Mouse (Mus musculus): Measurements from ENCODE around the gene Amtn.

The Amtn gene

GRCm38 (mm10) chr5:88375808-88376207 is at the start of gene Amtn:
Gene Amtn (plus strand): TSS chr5:88376108.
- 87% methylated on average over 4 of the region's 4 CpGs for WGBS

DNA sequence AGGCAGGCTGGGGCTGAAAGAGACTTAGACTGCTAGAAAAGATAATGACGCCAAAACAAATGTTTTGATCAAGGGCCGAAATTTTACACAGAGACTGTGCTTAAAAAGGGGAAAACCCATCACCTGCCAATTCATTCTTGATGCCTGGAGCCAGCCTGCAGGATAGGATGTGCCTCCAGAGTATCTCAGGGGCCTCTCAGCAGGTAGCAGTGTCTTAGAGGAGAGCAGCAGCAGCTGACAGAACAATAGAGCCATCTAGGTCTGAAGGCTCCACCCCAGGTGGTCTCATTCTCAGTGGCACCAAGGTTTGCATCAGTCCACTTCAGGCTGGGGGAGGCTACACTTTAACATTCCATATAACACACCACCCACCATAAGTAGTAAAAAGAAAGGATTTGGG is 27.4 kb upstream of the Amtn start:
- 65% methylated on average over 2 of the region's 2 CpGs for WGBS

DNA sequence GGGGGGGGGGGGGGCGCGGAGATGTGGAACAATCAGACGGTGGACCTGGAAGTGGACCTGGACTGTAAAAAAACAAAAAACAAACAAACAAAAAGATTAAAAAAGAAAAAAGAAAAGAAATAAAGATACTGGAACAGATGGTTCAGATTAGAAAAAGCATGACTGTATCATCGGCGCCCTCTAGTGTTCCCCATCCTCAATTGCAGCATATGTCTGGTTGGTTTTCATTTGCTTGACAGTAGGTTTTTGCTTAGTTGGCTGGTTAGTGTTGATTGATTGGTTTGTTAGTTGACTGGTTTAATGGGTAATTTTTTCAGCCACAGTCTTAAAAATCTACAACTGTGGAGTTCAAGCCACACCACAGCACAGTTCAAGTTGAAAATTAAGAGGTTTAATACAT is 11.1 kb upstream of the Amtn start:
- WGBS = 0% methylated on average over 5 of the region's 5 CpGs

DNA sequence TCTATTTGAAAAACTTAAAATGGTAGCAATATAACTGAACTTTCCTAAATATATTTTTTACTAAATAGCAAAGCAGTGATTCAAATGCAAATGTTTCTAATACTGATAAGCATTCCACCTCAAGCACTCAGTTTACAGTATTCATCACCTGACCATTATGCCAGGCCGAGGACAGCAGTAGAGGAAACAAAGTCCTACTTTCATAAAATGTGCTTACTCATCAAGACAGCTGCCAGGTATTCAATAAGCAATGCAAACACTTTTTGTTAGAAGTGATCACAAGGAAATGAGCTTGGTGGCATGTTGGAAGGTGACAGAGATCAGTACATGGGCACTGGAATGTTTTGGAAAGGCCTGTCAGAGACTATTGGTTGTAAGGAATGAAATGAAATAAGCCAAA is 9.0 kb upstream of the Amtn start:
- WGBS = 44% methylated on average over 1 of the region's 1 CpGs

DNA sequence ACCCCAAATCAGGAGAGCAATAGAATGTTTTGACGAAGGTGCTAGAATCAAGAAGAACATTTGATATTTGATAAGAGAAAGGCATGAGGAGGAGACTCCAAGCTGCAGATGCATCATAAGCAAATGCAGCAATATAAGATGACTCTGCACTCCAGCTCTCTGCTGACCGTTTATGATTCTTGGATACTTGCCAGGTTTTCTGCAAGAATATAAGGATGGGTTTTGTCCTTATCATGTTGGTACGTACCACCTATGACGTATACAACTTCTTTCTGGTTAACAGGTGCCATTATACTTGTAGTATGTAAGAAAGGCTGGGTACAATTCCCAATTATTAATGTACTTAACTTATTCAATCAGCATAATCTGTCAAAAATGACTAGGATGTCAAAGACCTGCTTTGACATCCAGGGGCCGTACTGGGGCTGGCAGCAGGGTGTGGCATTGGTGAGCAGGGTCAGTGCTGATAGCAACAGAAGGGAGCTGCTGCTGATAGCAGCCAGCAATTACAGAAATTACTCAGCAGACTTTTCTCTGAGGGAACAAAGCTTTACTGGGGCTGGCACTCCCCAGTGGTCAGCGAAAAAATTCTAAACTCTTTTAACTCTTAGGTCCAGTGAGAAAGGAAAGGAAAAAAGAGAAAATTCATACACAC is 5.2 kb upstream of the Amtn start:
- WGBS = 73% methylated on average over 6 of the region's 6 CpGs

GRCm38 (mm10) chr5:88372563-88372962 is 3.3 kb upstream of the Amtn start:
- 89% methylated on average over 6 of the region's 6 CpGs for WGBS

GRCm38 (mm10) chr5:88391960-88392359 is 16.1 kb downstream of the Amtn start:
- WGBS = 87% methylated on average over 2 of the region's 2 CpGs

DNA sequence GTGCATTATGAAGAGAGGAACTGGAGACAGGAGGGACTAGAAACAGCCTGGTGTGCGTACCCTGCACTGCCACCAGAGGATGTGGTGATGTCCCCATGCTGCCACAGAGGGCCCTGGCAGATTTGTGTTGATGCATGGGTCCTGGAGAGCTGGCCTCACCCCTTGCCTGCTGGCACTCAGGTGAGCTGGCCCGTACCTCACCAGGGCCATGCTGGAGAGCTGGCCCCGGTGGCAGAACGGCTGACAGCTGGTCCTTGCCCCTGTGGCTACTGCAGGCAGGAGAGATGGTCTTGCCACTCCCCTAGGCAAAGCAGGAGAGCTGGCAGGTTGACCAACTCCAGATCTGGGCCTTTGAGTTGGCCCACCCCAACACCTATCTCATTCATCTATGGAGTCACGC is 22.7 kb downstream of the Amtn start:
- WGBS = 75% methylated on average over 5 of the region's 5 CpGs

- WGBS = 5% methylated on average over 6 of the region's 6 CpGs
These were observed 23.9 kb downstream of the Amtn start for GRCm38 (mm10) chr5:88399849-88400248.

- 64% methylated on average over 3 of the region's 3 CpGs for WGBS
These were observed 25.6 kb downstream of the Amtn start for GRCm38 (mm10) chr5:88401464-88401863.

DNA sequence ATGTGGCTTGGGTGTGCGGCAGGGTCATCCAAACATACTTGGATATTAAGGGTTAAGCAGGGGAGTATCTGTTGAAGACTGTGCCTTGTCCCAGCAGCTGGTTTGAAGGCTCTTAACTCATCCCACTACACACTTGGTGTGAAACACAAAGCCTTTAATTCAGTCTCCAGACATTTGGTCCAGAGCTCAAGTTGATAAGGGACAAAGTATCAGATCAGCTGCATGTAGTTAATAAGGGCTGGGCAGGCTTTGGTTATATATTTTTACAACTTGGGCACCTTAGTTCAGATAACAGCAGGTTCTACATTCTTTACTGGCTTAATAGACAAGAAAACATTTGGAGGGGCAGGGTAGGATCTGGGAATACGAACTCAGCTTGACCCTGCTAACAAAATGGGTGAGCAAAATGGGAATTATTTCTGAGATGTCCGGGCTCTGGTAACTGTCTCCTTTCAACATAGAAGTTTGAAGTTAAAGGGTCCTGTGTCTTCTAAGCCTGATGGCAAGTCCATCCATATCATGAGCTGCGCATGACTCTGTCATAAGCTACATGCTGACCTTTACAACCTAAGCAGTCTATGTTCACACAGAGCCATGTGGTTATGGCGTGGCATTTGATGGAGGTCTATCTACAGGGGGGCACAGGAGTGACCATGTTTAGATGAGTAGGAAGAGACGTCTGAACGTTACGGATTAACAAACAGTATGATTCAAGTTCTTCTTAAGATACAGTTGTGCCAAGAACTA is 44.6 kb downstream of the Amtn start:
- 88% methylated on average over 8 of the region's 8 CpGs for WGBS

DNA sequence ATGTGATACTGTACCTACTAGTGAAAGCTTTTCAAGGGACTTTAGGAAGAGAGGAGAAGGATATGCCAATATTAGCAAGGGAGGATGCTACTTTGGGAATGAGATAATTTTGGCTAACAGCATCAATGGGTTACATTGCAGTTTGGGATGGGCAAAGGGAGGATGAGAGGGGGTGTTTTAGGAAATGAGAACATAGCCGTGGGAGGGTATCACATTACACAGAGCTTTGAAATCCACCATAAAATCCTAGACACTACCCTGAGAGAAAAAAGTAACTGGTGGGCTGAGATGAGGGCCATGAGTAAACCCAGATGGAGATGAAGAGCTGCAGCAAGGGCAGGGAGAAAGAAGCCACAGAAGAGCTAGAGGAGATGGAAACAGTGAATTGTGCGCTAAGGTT is 49.0 kb downstream of the Amtn start:
- 54% methylated on average over 2 of the region's 2 CpGs for WGBS

DNA sequence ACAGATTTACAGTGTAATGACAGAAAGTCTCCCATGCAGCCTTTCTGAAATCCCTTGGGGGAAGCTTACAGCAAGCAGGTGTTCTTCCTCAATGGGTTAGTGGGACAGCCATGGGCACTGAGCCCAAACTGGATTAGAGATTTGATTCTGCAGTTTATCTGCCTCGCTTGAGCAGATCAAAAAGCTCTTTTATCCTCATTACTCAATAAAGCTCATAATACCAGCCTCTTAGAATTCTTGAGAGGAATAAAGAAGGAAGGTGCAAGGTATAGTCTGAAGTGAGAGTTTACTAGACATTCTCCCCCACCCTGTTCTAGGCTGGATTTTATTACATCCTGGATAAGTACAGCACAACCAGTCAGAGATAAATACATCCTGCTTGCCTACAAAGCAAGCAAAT is 50.8 kb downstream of the Amtn start:
- 58% methylated on average over 1 of the region's 1 CpGs for WGBS

Measured in cerebral cortex, adult 2 months (tissue).